Mouse (Mus musculus) intestine, embryonic 16.5 days (tissue): Measurements from ENCODE around the gene Atp1b2. TPM values are rescaled to one million over a fixed set of nuclear protein-coding genes. Genes with fewer than 3 reads are reported as not detected.

Source experiments
- ATAC-seq: fragments of 200-750 bp; cut with Nextera tagmentation; 2 replicates; pipeline ENCODE4 v1.8.0; 2017; ENCODE audit warnings: moderate TSS enrichment, moderate library complexity
- H3K27ac ChIP-seq: fragments of 300-500 bp; sonication (generic); 2 replicates; pipeline ENCODE4 v1.5.1; 2014; ENCODE audit warnings: mild to moderate bottlenecking, low read length
- H3K27me3 ChIP-seq: fragments of 300-500 bp; sonication (generic); replicated peaks from 2 replicates; pipeline ENCODE4 v1.6.1; 2014; ENCODE audit warnings: low read length, control low read depth, mixed read lengths; ENCODE audit not compliant: control insufficient read depth, insufficient read depth
- H3K36me3 ChIP-seq: fragments of 300-500 bp; sonication (generic); 2 replicates; pipeline ENCODE4 v1.6.1; 2014; ENCODE audit warnings: low read length, control low read depth; ENCODE audit not compliant: control insufficient read depth, insufficient read depth
- H3K4me1 ChIP-seq: fragments of 300-500 bp; sonication (generic); 2 replicates; pipeline ENCODE4 v1.6.1; 2014; ENCODE audit warnings: low read length, control low read depth, mixed read lengths; ENCODE audit not compliant: control insufficient read depth, insufficient read depth
- H3K4me2 ChIP-seq: fragments of 300-500 bp; sonication (generic); 2 replicates; pipeline ENCODE4 v1.6.1; 2014; ENCODE audit warnings: low read depth, low read length, control low read depth
- H3K4me3 ChIP-seq: fragments of 300-500 bp; sonication (generic); 2 replicates; pipeline ENCODE4 v1.5.1; 2014; ENCODE audit warnings: mild to moderate bottlenecking, low read length
- H3K9ac ChIP-seq: fragments of 300-500 bp; sonication (generic); 2 replicates; pipeline ENCODE4 v1.6.1; 2014; ENCODE audit warnings: low read depth, low read length
- H3K9me3 ChIP-seq: fragments of 300-500 bp; sonication (generic); 2 replicates; pipeline ENCODE4 v1.6.1; 2016; ENCODE audit warnings: low read length, control low read depth; ENCODE audit not compliant: control insufficient read depth
- WGBS: fragments of 180-500 bp; shearing (Covaris S2); extraction: QIAGEN DNeasy Blood & Tissue Kit; methylation state at CpG from one replicate; pipeline ENCODE4 v1.1.7; 2014; 5-methylcytosine and 5-hydroxymethylcytosine counted together
- polyA plus RNA-seq: library from polyadenylated mRNA; unstranded; fragments of >200 nt; fragmentation: Nextera tagmentation; extraction: Ambion mirVana; gene quantifications from 2 replicates; pipeline ENCODE4 v1.2.1, GENCODE M21; 2015

The Atp1b2 gene
- polyA plus RNA-seq, 1 experiment from 2014 or later, result 6.6 TPM

GRCm38 (mm10) chr11:69600098-69600497, 5.6 kb downstream of the Atp1b2 start:
- WGBS, result 19% methylated on average over 6 of the region's 6 CpGs
- peak; percentile 38; the same call in 1 of the 2 replicates for ATAC-seq
- peaks cover 8% of the 10 kb centered on the region; the same call in 1 of the 2 replicates for H3K27me3 ChIP-seq
- H3K4me1 ChIP-seq, result peaks cover 28% of the 10 kb centered on the region
- no peaks in the 10 kb centered on the region for H3K36me3 ChIP-seq
- 0 out of 2 replicates have a peak overlapping the region, but pooled peaks have one; percentile 19 for H3K9ac ChIP-seq
- H3K27ac ChIP-seq, result peak overlapping the region; percentile 25
- no peaks in the 10 kb centered on the region for H3K9me3 ChIP-seq
- peak overlapping the region; percentile 4; the same call in 1 of the 2 replicates for H3K4me2 ChIP-seq
- no peak overlapping the region for H3K4me3 ChIP-seq

DNA sequence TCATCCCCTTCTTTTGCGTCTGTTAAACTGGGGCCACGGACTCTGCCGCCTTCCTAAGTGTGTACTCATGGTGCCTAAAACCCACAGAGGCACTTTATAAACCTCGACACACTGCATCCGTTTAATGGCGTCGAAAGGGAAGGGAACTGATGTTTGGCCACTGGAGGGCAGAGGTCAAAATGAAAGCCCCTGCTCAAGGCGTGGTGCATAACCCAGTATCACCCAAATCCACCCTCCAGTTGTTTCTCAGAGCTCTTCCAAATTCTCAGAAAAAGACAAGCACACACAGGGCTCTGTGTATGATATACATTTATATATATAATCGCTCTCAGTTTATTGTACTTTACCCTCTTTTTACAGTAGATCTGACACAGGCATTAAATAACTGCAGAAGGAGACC, 6.3 kb downstream of the Atp1b2 start:
- H3K9ac ChIP-seq, result 0 out of 2 replicates have a peak overlapping the region, but pooled peaks have one; percentile 19

GRCm38 (mm10) chr11:69594853-69595252, 10.9 kb downstream of the Atp1b2 start:
- Histone ChIP-seq H3K27ac (no peak overlapping the region), H3K4me3 (no peak overlapping the region), H3K9me3 (no peaks in the 10 kb centered on the region), H3K4me1 (peaks cover 8% of the 10 kb centered on the region), H3K9ac (no peak overlapping the region), H3K4me2 (no peak overlapping the region), H3K27me3 (no peaks in the 10 kb centered on the region), H3K36me3 (peaks cover 8% of the 10 kb centered on the region)
- no peak for ATAC-seq
- 96% methylated on average over 6 of the region's 6 CpGs for WGBS

More for the DNA sequence above, 6.3 kb downstream of the Atp1b2 start:
- H3K4me3 ChIP-seq, result no peak overlapping the region
- H3K9me3 ChIP-seq, result no peaks in the 10 kb centered on the region
- peaks cover 22% of the 10 kb centered on the region for H3K4me1 ChIP-seq
- peak overlapping the region; percentile 41; the same call in 1 of the 2 replicates for H3K27ac ChIP-seq
- peaks cover 1% of the 10 kb centered on the region; the same call in 1 of the 2 replicates for H3K27me3 ChIP-seq
- no peaks in the 10 kb centered on the region for H3K36me3 ChIP-seq
- no peak for ATAC-seq
- WGBS, result 14% methylated on average over 9 of the region's 9 CpGs
- 0 out of 2 replicates have a peak overlapping the region, but pooled peaks have one; percentile 4 for H3K4me2 ChIP-seq

- H3K36me3 ChIP-seq, result peaks cover 26% of the 10 kb centered on the region
- no peak overlapping the region for H3K9ac ChIP-seq
- ATAC-seq, result no peak
- H3K27ac ChIP-seq, result no peak overlapping the region
- H3K4me3 ChIP-seq, result no peak overlapping the region
- no peaks in the 10 kb centered on the region for H3K9me3 ChIP-seq
- no peaks in the 10 kb centered on the region for H3K4me1 ChIP-seq
- no peaks in the 10 kb centered on the region for H3K27me3 ChIP-seq
- H3K4me2 ChIP-seq, result no peak overlapping the region
- 85% methylated on average over 4 of the region's 4 CpGs for WGBS
Measured at GRCm38 (mm10) chr11:69592799-69593198, 12.9 kb downstream of the Atp1b2 start.

DNA sequence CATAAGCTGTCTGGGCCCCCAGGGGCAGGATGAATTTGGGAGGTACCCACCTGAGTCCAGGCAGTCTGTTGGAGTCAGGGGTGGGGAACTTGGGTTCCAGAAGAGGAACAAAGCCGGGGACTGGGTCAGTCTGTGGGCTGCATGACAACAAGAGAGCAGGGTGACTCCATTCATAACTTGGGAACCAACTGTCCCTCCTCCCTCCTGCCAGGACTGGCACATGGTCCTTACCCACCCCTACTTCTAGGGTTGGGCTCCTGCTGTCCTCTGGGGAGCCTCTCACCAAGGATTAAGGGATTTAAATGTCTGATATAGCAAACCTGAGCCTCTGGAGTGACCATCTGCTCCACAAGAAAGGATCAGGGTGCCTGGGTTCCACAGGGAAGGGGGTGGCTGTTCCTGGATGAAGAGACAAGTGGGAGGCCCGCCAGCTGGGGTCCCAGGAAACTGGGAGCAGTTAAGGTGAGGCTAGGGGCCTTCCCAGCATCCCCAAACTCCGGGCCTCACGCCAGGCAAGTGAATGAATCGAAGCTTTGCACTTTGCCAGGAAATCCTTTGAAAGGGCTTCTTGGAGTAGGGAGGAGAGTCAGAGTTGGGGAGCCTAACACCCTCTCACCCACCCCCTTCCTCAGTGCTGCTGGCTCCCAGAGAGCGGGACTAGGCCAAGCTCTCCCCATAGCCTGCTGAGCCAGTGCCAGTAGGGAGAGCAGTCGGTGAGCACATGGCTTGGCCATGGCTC, 13.7 kb downstream of the Atp1b2 start:
- Histone ChIP-seq H3K36me3 (peaks cover 29% of the 10 kb centered on the region), H3K9me3 (no peaks in the 10 kb centered on the region), H3K4me1 (no peaks in the 10 kb centered on the region), H3K4me2 (no peak overlapping the region), H3K27ac (no peak overlapping the region), H3K9ac (no peak overlapping the region), H3K27me3 (no peaks in the 10 kb centered on the region), H3K4me3 (no peak overlapping the region)
- 84% methylated on average over 7 of the region's 7 CpGs for whole genome bisulfite sequencing
- ATAC-seq, result no peak

DNA sequence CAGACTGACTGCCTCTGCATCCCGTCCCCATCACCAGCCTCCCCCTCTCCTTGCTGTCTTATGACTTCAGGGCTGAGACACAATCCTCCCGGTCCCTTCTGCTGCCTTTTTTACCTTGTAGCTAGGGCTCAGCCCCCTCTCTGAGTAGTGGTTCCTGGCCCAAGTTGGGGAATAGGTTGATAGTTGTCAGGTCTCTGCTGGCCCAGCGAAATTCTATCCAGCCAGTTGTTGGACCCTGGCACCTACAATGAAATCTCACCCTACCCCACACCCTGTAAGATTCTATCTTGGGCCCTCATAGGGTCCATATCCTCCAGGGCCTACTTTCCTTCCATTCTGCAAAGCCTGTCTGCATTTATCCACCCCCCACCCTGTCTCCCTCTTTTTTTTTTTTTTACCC, 14.3 kb downstream of the Atp1b2 start:
- Histone ChIP-seq H3K9ac (no peak overlapping the region), H3K4me2 (no peak overlapping the region), H3K9me3 (no peaks in the 10 kb centered on the region), H3K4me1 (no peaks in the 10 kb centered on the region), H3K27ac (no peak overlapping the region), H3K27me3 (no peaks in the 10 kb centered on the region), H3K36me3 (peaks cover 29% of the 10 kb centered on the region), H3K4me3 (no peak overlapping the region)
- whole genome bisulfite sequencing, result 88% methylated on average over 3 of the region's 3 CpGs
- ATAC-seq, result no peak

GRCm38 (mm10) chr11:69590622-69591021, 15.1 kb downstream of the Atp1b2 start:
- no peaks in the 10 kb centered on the region for H3K9me3 ChIP-seq
- no peaks in the 10 kb centered on the region for H3K27me3 ChIP-seq
- WGBS, result 90% methylated on average over 8 of the region's 8 CpGs
- H3K36me3 ChIP-seq, result peaks cover 29% of the 10 kb centered on the region
- no peaks in the 10 kb centered on the region for H3K4me1 ChIP-seq
- no peak overlapping the region for H3K4me2 ChIP-seq
- no peak overlapping the region for H3K27ac ChIP-seq
- H3K4me3 ChIP-seq, result no peak overlapping the region
- ATAC-seq, result no peak
- H3K9ac ChIP-seq, result no peak overlapping the region

DNA sequence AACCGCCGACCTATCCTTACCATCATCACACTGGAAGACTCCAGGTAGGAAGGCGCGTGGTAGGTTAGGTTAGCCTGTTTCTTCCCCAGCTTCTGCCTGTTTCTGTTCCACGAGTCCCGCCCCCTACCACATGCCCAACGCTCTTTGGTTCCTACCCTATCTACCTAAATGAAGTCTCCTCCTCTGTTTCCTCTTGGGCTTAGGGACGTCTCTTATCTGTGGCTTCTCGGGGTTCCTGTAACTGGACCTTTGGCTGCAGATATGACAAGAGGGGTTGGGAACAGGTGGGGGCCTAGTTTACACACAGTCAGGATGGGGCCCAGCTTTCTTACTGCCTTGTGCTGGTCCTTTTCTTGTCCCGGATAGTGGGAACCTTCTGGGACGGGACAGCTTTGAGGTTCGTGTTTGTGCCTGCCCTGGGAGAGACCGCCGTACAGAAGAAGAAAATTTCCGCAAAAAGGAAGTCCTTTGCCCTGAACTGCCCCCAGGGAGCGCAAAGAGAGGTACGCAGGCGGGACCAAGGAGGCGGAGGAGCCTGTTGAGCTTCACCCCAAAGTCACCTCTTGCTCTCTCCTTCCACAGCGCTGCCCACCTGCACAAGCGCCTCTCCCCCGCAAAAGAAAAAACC, 16.4 kb downstream of the Atp1b2 start:
- 92% methylated on average over 22 of the region's 22 CpGs for WGBS
- no peak for ATAC-seq
- Histone ChIP-seq H3K4me3 (no peak overlapping the region), H3K4me2 (no peak overlapping the region), H3K36me3 (peaks cover 29% of the 10 kb centered on the region), H3K9ac (no peak overlapping the region), H3K4me1 (peaks cover 6% of the 10 kb centered on the region; the same call in 1 of the 2 replicates), H3K9me3 (no peaks in the 10 kb centered on the region), H3K27ac (no peak overlapping the region), H3K27me3 (no peaks in the 10 kb centered on the region)

DNA sequence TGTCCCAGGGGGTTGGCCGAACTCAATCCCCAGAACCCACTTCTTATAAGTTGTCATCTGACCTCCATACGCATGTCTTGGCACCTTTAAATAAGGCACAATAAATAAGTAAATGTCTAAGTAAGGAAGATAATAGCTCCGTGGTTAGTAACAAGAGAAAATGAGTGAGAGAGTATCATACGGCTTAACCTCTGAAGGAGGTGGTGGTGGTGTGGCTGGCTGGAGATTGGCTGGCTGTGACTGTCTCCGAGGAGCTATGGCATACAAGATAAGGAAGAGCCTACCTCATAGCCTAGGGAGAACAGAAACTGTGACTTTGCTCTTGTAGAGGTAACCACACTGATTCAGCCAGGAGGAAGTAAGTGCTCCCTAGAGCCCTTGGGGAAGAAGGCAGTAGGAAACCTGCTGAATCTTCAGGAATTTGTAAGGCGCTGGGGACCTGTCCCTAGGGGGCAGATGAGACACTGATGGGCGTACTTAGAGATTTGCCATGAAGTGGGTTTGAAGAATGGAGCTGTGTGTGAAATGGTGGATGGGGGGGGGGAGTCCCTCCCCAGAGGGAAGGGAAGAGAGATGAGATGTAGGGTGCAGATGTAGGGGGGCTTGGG, 19.9 kb downstream of the Atp1b2 start:
- no peak overlapping the region for H3K4me2 ChIP-seq
- no peak overlapping the region for H3K9ac ChIP-seq
- peaks cover 29% of the 10 kb centered on the region for H3K36me3 ChIP-seq
- no peaks in the 10 kb centered on the region for H3K9me3 ChIP-seq
- peak overlapping the region; percentile 21; the same call in 1 of the 2 replicates for H3K27ac ChIP-seq
- WGBS, result 75% methylated on average over 7 of the region's 7 CpGs
- ATAC-seq, result peak; percentile 54
- H3K27me3 ChIP-seq, result no peaks in the 10 kb centered on the region
- H3K4me3 ChIP-seq, result no peak overlapping the region
- peaks cover 13% of the 10 kb centered on the region for H3K4me1 ChIP-seq
